Mouse (Mus musculus) C2C12 (cell line): Measurements from ENCODE around the gene Enpp4. TPM values are rescaled to one million over a fixed set of nuclear protein-coding genes. Genes with fewer than 3 reads are reported as not detected.

Experiments used
- H3K27me3 ChIP-seq: one replicate; pipeline ENCODE4 v1.6.1; 2011; ENCODE audit not compliant: control insufficient read depth, insufficient read depth, insufficient read length
- H3K36me3 ChIP-seq: one replicate; pipeline ENCODE4 v1.6.1; 2011; ENCODE audit not compliant: control insufficient read depth, insufficient read depth
- H3K4me3 ChIP-seq: one replicate; pipeline ENCODE4 v1.5.1; 2011; ENCODE audit warnings: mild to moderate bottlenecking, control low read depth; ENCODE audit not compliant: poor library complexity, insufficient read depth, severe bottlenecking
- H3K79me2 ChIP-seq: one replicate; pipeline ENCODE4 v1.6.1; 2011; ENCODE audit not compliant: control insufficient read depth, insufficient read depth
- H3K79me3 ChIP-seq: one replicate; pipeline ENCODE4 v1.6.1; 2011; ENCODE audit warnings: low read depth, control low read depth
- H3ac ChIP-seq: one replicate; pipeline ENCODE3; 2011; ENCODE audit warnings: low read depth; ENCODE audit not compliant: control insufficient read depth, insufficient read length
- CEBPB ChIP-seq: IDR thresholded peaks from one replicate; pipeline ENCODE4 v1.6.1; 2011; ENCODE audit warnings: low read depth, mild to moderate bottlenecking, control low read depth, moderate library complexity
- CTCF ChIP-seq: IDR thresholded peaks from one replicate; pipeline ENCODE4 v1.5.1; 2011; ENCODE audit not compliant: control insufficient read depth, insufficient read depth, insufficient read length
- FOSL1 ChIP-seq: IDR thresholded peaks from one replicate; pipeline ENCODE4 v1.8.0; 2011; ENCODE audit warnings: mild to moderate bottlenecking, low read length; ENCODE audit not compliant: poor library complexity, insufficient read depth, severe bottlenecking
- MAX ChIP-seq: IDR thresholded peaks from one replicate; pipeline ENCODE4 v1.6.1; 2011; ENCODE audit warnings: mild to moderate bottlenecking, control low read depth
- MYOD1 ChIP-seq: IDR thresholded peaks from one replicate; pipeline ENCODE4 v1.6.1; 2011; ENCODE audit warnings: low read depth; ENCODE audit not compliant: control insufficient read depth, insufficient read length
- MYOG ChIP-seq: IDR thresholded peaks from one replicate; pipeline ENCODE4 v1.6.1; 2011; ENCODE audit not compliant: control insufficient read depth, insufficient read length; ENCODE audit errors: extremely low read depth
- USF1 ChIP-seq: IDR thresholded peaks from one replicate; pipeline ENCODE4 v1.6.1; 2011; ENCODE audit warnings: low read depth, mild to moderate bottlenecking, control low read depth, moderate library complexity
- polyA plus RNA-seq: library from polyadenylated mRNA; unstranded; fragments of >200 nt; fragmentation: generic; extraction: Trizol; gene quantifications from one replicate; pipeline ENCODE4 v1.2.1, GENCODE M21; 2012; ENCODE audit warnings: missing spikeins

The Enpp4 gene
- polyA plus RNA-seq, 1 experiment, result 2.5 TPM

- H3K79me3 ChIP-seq, result no peaks in the 10 kb centered on the region
- peaks cover 3% of the 10 kb centered on the region for H3K27me3 ChIP-seq
- H3K36me3 ChIP-seq, result no peaks in the 10 kb centered on the region
- no peak overlapping the region for H3K4me3 ChIP-seq
- no peak overlapping the region for H3ac ChIP-seq
- TF ChIP-seq CEBPB (no peak), MAX (no peak)
- no peaks in the 10 kb centered on the region for H3K79me2 ChIP-seq
These were observed 30.0 kb downstream of the Enpp4 start for GRCm38 (mm10) chr17:44075601-44076000.

DNA sequence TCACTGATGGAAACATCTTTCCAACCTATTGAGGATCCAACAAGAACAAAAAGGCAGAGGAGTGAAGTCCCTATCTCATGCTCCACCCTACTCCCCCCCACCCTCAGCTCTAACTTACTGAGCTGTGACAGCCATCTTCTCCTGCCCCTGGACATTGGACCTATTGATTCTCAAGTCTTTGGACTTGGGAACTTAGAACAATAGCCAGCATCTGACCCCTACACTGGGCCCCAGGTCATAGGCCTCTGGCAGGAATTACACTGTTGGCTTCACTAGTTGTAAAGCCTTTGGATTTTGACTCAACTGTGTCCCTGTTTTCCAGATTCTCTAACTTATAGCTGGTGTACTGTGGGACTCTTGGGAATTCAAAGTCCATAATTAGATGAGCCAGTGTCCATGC is 33.9 kb downstream of the Enpp4 start:
- Histone ChIP-seq H3K79me3 (no peaks in the 10 kb centered on the region), H3K27me3 (no peaks in the 10 kb centered on the region), H3K79me2 (no peaks in the 10 kb centered on the region), H3K36me3 (no peaks in the 10 kb centered on the region), H3K4me3 (no peak overlapping the region), H3ac (no peak overlapping the region)
- TF ChIP-seq CEBPB (no peak), FOSL1 (no peak), MYOD1 (no peak), CTCF (no peak), MAX (no peak), USF1 (no peak), MYOG (no peak)

GRCm38 (mm10) chr17:44068876-44069275 is 36.7 kb downstream of the Enpp4 start:
- no peak for TF ChIP-seq FOSL1
- no peak for TF ChIP-seq MAX
- no peak for TF ChIP-seq MYOD1
- no peak for TF ChIP-seq USF1
- TF ChIP-seq CTCF, result no peak
- TF ChIP-seq CEBPB, result no peak
- no peak for TF ChIP-seq MYOG
- Histone ChIP-seq H3K36me3 (no peaks in the 10 kb centered on the region), H3K79me3 (no peaks in the 10 kb centered on the region), H3K4me3 (no peak overlapping the region), H3ac (no peak overlapping the region), H3K79me2 (no peaks in the 10 kb centered on the region), H3K27me3 (no peaks in the 10 kb centered on the region)

DNA sequence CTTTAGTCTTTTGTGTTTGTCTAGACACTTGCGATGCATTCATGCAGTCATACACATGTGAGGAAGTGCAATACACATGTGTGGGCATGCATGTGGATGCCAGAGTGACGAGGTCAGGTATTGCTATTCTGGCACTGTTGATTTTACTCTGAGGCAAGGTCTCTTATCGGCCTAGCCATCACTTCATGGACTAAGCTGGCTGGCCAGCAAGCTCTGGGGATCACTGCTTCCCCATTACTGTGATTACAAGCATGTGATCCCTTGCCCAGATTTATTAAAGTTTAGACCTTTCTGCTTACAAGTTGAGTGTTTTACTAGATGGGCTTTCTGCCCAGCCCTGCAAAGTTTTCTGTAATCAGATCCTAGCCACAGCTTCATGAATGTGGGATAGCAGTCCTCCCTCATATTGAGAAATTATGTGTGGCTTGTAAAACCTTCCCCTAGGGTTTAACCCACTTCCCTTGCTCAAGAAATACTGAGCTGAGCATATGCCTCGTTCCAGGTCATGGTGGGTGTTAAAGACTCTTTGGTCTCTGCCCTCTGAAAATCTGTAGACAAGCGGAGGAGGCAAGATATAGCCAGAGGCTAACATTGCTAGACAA is 44.2 kb downstream of the Enpp4 start:
- TF ChIP-seq MYOG (no peak), USF1 (no peak), FOSL1 (no peak), MAX (no peak), MYOD1 (no peak), CTCF (no peak), CEBPB (no peak)
- peaks cover 4% of the 10 kb centered on the region for H3K27me3 ChIP-seq
- no peaks in the 10 kb centered on the region for H3K79me3 ChIP-seq
- no peak overlapping the region for H3ac ChIP-seq
- H3K4me3 ChIP-seq, result no peak overlapping the region
- no peaks in the 10 kb centered on the region for H3K36me3 ChIP-seq
- no peaks in the 10 kb centered on the region for H3K79me2 ChIP-seq

GRCm38 (mm10) chr17:44060781-44061180 is 44.8 kb downstream of the Enpp4 start:
- Histone ChIP-seq H3ac (no peak overlapping the region), H3K79me2 (no peaks in the 10 kb centered on the region)

DNA sequence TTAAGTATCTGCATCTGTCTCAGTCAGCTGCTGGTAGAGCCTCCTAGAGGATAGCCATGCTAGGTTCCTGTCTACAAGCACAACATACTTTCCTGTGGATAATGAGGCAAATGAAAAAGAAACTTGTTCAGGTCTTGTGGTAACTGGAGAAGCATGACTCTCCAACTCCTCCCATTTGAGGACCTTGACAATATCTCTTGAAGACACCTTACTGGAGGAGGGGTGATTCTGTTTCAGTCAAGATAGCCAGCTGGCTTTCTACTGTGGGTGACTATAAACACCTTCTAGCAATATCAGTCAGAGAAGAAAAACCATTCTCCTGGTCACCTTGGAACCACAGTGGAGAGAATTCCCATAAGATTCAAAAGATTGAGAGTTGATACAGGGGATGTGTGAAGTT is 47.5 kb downstream of the Enpp4 start:
- no peak overlapping the region for H3K4me3 ChIP-seq
- H3K79me3 ChIP-seq, result no peaks in the 10 kb centered on the region
- no peaks in the 10 kb centered on the region for H3K36me3 ChIP-seq
- peaks cover 4% of the 10 kb centered on the region for H3K27me3 ChIP-seq
- no peaks in the 10 kb centered on the region for H3K79me2 ChIP-seq
- no peak for TF ChIP-seq MYOG
- TF ChIP-seq CEBPB, result no peak
- TF ChIP-seq MYOD1, result no peak
- TF ChIP-seq CTCF, result no peak
- no peak overlapping the region for H3ac ChIP-seq

More at GRCm38 (mm10) chr17:44060781-44061180, 44.8 kb downstream of the Enpp4 start:
- Histone ChIP-seq H3K79me3 (no peaks in the 10 kb centered on the region), H3K36me3 (no peaks in the 10 kb centered on the region), H3K4me3 (no peak overlapping the region), H3K27me3 (peaks cover 4% of the 10 kb centered on the region)
- no peak for TF ChIP-seq USF1
- no peak for TF ChIP-seq FOSL1
- TF ChIP-seq MYOG, result no peak

DNA sequence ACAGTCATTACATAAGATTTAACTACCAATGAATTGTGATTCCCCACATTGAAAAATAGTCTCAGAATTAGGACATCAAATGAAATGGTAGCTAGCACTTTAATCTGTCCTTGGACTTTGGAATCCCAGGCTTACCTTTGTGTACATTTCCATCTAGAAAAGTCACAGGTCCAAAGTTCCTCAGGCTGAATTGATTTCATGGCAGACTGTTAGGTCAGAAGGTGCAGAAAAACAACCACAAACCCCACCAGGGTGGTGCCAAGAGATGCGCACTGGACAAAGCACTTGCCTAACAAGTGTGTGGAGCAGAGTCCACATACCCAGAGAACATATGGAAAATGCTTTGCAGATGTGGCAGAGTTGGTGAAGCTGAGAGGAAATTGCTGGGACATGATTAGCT is 48.5 kb downstream of the Enpp4 start:
- Histone ChIP-seq H3K79me3 (no peaks in the 10 kb centered on the region), H3K4me3 (no peak overlapping the region), H3K79me2 (no peaks in the 10 kb centered on the region), H3K36me3 (no peaks in the 10 kb centered on the region), H3ac (no peak overlapping the region), H3K27me3 (peaks cover 4% of the 10 kb centered on the region)
- TF ChIP-seq MYOD1, result no peak
- no peak for TF ChIP-seq CEBPB
- TF ChIP-seq FOSL1, result no peak
- TF ChIP-seq MAX, result no peak
